Mouse (Mus musculus) forebrain, postnatal 0 days (tissue): Measurements from ENCODE around the gene Tnfrsf1a. TPM values are rescaled to one million over a fixed set of nuclear protein-coding genes. Genes with fewer than 3 reads are reported as not detected.

Experiments used
- ATAC-seq: fragments of 200-750 bp; cut with Nextera tagmentation; 2 replicates; pipeline ENCODE4 v1.8.0; 2017; ENCODE audit warnings: mild to moderate bottlenecking, moderate library complexity
- DNase-seq: peaks from one replicate; pipeline ENCODE4 v3.0.0-alpha.2; 2015
- H3K27ac ChIP-seq: fragments of 300-500 bp; sonication (generic); 2 replicates; pipeline ENCODE4 v1.5.1; 2014; ENCODE audit warnings: low read depth, mild to moderate bottlenecking, antibody characterized with exemption, low read length, moderate library complexity, mixed read lengths
- H3K27me3 ChIP-seq: fragments of 300-500 bp; sonication (generic); 2 replicates; pipeline ENCODE4 v1.6.1; 2014; ENCODE audit warnings: mild to moderate bottlenecking, low read length, mixed read lengths; ENCODE audit not compliant: insufficient read depth
- H3K36me3 ChIP-seq: fragments of 300-500 bp; sonication (generic); 2 replicates; pipeline ENCODE4 v1.6.1; 2014; ENCODE audit warnings: mild to moderate bottlenecking, moderate library complexity; ENCODE audit not compliant: insufficient read depth
- H3K4me1 ChIP-seq: fragments of 300-500 bp; sonication (generic); 2 replicates; pipeline ENCODE4 v1.6.1; 2014; ENCODE audit warnings: antibody characterized with exemption; ENCODE audit not compliant: insufficient read depth
- H3K4me2 ChIP-seq: fragments of 300-500 bp; sonication (generic); 2 replicates; pipeline ENCODE4 v1.6.1; 2014; ENCODE audit warnings: low read depth, mild to moderate bottlenecking, moderate library complexity
- H3K4me3 ChIP-seq: fragments of 300-500 bp; sonication (generic); 2 replicates; pipeline ENCODE4 v1.5.1; 2014; ENCODE audit warnings: low read depth, low read length, mixed read lengths
- H3K9ac ChIP-seq: fragments of 300-500 bp; sonication (generic); 2 replicates; pipeline ENCODE4 v1.6.1; 2014; ENCODE audit warnings: mild to moderate bottlenecking
- H3K9me3 ChIP-seq: fragments of 300-500 bp; sonication (generic); 2 replicates; pipeline ENCODE4 v1.6.1; 2016; ENCODE audit warnings: low read length
- CTCF ChIP-seq: sonication (generic); IDR thresholded peaks from 2 replicates; pipeline ENCODE4 v1.5.1; 2016; ENCODE audit warnings: antibody characterized with exemption, control low read depth, low read depth
- WGBS: fragments of 180-500 bp; shearing (Covaris S2); extraction: QIAGEN DNeasy Blood & Tissue Kit; methylation state at CpG from one replicate; pipeline ENCODE4 v1.1.7; 2014; 5-methylcytosine and 5-hydroxymethylcytosine counted together
- polyA plus RNA-seq: library from polyadenylated mRNA; unstranded; fragments of >200 nt; fragmentation: Nextera tagmentation; extraction: Ambion mirVana; gene quantifications from 2 replicates; pipeline ENCODE4 v1.2.1, GENCODE M21; 2015
- total RNA-seq: library from RNA; depleted of rRNA; stranded (reverse); fragments of >200 nt; gene quantifications from 2 replicates; pipeline ENCODE4 v1.2.3, GENCODE M21; 2014

Gene Tnfrsf1a
- total and polyA plus RNA-seq, 2 experiments from 2014 or later, result 12.1 to 13.2 TPM

DNA sequence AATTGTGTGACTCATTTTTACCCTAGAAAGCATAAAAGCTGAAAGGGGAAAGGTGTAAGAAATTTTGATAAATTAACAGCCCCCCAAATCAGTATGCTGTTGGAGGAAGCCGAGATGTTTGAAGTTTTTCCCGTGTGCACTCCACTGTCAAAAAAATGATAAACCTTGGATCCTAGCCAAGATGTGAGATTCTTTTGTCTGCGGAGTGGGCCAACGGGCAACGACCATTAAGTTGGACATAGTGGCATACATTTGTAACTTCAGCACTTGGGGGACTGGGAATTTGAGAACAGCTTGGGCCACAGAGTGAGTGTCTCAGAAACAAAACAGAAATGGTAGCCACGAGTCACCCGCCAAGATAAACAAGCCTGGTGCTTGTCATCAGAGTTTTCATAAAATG, 32.1 kb upstream of the Tnfrsf1a start:
- Histone ChIP-seq H3K9ac (no peak overlapping the region), H3K9me3 (no peaks in the 10 kb centered on the region), H3K4me1 (peaks cover 6% of the 10 kb centered on the region; the same call in 1 of the 2 replicates), H3K4me2 (no peak overlapping the region), H3K4me3 (no peak overlapping the region), H3K27ac (no peak overlapping the region), H3K27me3 (peaks cover 8% of the 10 kb centered on the region), H3K36me3 (no peaks in the 10 kb centered on the region)
- WGBS, result 49% methylated on average over 7 of the region's 7 CpGs
- ATAC-seq (no peak), DNase-seq (no peak)
- no peak for TF ChIP-seq CTCF

DNA sequence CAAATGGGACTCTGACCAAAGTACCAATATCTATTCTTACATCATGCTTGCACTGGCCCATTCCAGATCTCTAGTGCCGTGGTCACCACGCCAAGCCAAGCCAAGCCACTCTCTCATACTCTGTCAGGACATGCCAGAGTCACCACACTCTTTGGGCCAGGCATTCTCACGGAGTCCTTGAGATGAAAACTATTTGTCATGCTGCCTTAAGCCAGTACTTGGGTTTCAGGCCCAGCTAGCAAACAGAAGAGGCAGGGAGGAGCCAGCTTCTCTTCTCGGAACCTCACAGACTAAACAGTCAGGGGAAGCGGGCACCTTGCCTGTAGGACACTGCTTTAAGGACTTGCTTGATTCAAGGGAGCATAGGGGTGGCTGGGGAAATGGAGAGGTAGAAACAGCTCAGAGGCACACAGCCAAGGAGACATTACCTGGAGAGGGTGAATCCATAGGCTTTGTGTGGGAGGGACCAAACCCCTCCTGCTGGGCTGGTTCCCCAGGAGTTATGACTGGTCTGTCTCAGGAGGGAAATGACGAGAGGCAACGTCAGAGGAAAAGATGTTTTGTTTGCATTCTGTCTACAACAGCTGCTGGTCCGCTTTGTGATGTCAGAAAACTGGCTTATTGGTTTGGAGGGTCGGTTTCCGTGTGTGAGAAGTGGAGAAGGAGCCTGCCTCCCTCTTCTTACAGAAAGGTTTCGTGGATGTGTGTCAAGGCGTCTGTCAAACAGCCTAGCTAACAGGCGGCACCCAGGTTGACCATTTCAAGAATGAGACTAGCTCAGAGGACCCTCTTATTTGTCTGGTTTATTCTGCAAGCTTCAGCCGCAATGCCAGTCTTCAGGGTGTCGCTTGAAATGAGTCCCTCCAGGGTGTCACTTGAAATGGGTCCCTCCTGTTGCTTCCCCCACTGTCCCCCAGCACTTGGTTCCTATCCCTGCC, 29.9 kb upstream of the Tnfrsf1a start:
- H3K4me3 ChIP-seq, result no peak overlapping the region
- no peaks in the 10 kb centered on the region; the same call in 1 of the 2 replicates for H3K4me1 ChIP-seq
- H3K9ac ChIP-seq, result no peak overlapping the region
- no peak overlapping the region for H3K27ac ChIP-seq
- no peaks in the 10 kb centered on the region for H3K9me3 ChIP-seq
- TF ChIP-seq CTCF, result no peak
- H3K4me2 ChIP-seq, result no peak overlapping the region
- ATAC-seq (no peak), DNase-seq (no peak)
- no peaks in the 10 kb centered on the region for H3K36me3 ChIP-seq
- peaks cover 16% of the 10 kb centered on the region for H3K27me3 ChIP-seq
- 67% methylated on average over 15 of the region's 15 CpGs for WGBS

DNA sequence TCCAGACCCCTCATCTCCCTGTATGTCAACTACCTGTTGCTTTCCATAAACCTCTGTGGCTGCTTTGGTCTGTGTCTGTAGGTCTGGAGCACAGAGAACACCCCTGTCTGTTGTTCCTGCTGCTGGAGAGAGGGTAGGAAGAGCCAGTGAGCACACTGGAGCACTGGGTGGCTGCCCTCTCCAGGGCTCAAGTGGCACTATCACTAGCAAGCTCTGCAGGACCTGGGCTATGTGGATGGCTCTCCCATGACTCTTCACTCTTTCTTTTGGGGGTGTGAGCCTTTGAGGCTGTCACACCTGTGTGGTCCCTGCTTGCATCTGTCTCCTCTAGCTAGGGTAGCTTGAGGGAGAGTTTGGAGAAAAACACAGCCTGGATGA, 29.3 kb upstream of the Tnfrsf1a start:
- TF ChIP-seq CTCF, result no peak
- Histone ChIP-seq H3K4me3 (no peak overlapping the region), H3K27me3 (peaks cover 16% of the 10 kb centered on the region)

DNA sequence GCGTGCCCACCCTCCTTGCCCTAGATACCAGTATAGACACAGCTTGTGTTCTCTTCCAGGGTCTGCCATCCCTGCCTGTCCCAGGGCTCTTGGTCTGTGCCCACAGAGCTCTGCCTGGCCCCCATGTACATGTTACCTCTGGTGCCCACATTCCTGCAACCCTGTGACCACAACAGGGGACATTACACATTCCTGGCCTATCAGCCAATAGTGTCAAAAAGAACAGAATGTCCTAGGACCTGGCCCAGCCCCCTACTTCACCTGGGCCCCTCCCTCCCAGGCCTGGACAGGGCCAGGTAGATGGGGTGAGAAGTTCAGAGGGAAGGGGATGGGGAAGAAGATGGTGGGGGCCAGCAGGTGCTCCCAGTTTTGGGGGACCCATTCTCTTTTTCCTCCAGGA, 28.8 kb upstream of the Tnfrsf1a start, which contains the start of gene Scnn1a:
Gene Scnn1a, plus strand, starts transcription at position 337 of the 400 bp plus-strand sequence.
- H3K4me3 ChIP-seq, result no peak within 1 kb of the TSS
- H3K27me3 ChIP-seq, result peaks cover 16% of the 10 kb centered on the region
- no peak within 1 kb of the TSS for H3K27ac ChIP-seq
- no peaks in the 10 kb centered on the region for H3K4me1 ChIP-seq
- H3K4me2 ChIP-seq, result no peak within 1 kb of the TSS
- TF ChIP-seq CTCF, result no peak
- no peak for ATAC-seq
- H3K36me3 ChIP-seq, result no peaks in the 10 kb centered on the region
- no peak for DNase-seq
- H3K9me3 ChIP-seq, result no peaks in the 10 kb centered on the region
- H3K9ac ChIP-seq, result no peak within 1 kb of the TSS
- 60% methylated on average over 1 of the region's 1 CpGs for WGBS

More for the DNA sequence above, 29.3 kb upstream of the Tnfrsf1a start:
- Histone ChIP-seq H3K4me1 (no peaks in the 10 kb centered on the region), H3K9ac (no peak overlapping the region), H3K27ac (no peak overlapping the region), H3K4me2 (no peak overlapping the region), H3K9me3 (no peaks in the 10 kb centered on the region), H3K36me3 (no peaks in the 10 kb centered on the region)
- no peak for ATAC-seq
- no peak for DNase-seq

DNA sequence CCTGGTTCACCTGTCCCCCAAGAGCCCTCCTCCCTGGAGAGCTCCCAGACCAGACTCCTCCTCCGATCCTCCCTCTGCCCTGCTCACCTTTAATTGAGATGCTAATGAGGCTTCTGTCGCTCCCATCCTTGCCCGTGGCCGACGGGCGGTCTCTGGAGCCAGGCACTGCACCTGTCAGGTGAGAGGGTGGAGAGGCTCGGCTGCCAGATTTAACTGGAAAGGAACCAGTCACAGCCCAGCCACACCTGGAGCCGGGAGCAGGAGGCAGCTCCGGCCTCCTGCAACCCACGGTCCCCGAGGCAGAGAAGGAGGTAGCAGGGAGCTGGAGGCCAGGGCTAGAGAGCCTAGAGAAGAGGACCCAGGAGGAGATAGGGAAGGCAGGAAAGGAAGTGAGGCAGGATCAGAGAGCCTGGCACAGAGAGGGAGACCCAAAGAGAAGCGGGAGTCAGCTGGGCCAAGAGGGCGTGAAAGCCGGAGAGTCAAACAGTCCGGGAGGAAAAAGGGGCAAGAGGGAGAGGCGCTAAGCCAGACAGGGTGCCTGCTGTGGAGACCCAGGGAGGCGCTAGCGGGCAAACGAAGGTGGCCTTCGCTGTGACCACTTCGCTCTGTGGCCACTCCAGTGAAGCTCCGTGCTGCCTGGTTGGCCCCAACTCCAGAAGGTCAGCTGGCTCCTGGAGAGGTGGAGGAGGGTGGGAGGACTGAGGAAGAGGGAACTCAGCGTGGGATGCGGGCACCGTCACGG, 27.9 kb upstream of the Tnfrsf1a start:
- H3K4me1 ChIP-seq, result no peaks in the 10 kb centered on the region
- no peaks in the 10 kb centered on the region for H3K36me3 ChIP-seq
- no peak overlapping the region for H3K27ac ChIP-seq
- ATAC-seq (no peak), DNase-seq (no peak)
- H3K9me3 ChIP-seq, result no peaks in the 10 kb centered on the region
- H3K4me3 ChIP-seq, result no peak overlapping the region
- peaks cover 16% of the 10 kb centered on the region for H3K27me3 ChIP-seq
- H3K9ac ChIP-seq, result no peak overlapping the region
- no peak overlapping the region for H3K4me2 ChIP-seq
- WGBS, result 11% methylated on average over 26 of the region's 26 CpGs
- TF ChIP-seq CTCF, result no peak

DNA sequence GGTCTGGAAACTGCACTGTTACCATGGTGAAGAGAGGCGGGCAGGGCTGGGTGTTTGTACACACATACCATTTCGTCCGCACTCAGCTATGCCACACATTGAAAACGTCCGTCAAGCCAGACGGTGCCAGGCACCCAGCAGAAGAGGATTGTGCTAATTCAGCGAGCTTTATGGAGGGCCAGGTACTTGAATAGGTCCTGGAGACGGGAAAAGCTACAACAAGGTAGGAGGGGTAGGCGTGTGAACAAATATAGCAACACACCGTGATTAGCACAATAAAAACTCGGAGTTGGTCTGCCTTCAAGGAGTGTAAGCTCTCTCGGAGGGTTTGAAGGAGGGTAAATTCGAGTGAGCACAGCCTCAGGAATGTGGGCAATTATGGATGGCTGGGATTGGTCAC, 26.4 kb upstream of the Tnfrsf1a start:
- H3K36me3 ChIP-seq, result no peaks in the 10 kb centered on the region
- H3K9ac ChIP-seq, result no peak overlapping the region
- ATAC-seq, result peak; percentile 79
- H3K4me1 ChIP-seq, result no peaks in the 10 kb centered on the region
- no peak overlapping the region for H3K27ac ChIP-seq
- no peak overlapping the region for H3K4me2 ChIP-seq
- peaks cover 16% of the 10 kb centered on the region for H3K27me3 ChIP-seq
- no peaks in the 10 kb centered on the region for H3K9me3 ChIP-seq
- no peak overlapping the region for H3K4me3 ChIP-seq
- peak; percentile 41 for DNase-seq
- 32% methylated on average over 13 of the region's 13 CpGs for WGBS
- no peak for TF ChIP-seq CTCF

DNA sequence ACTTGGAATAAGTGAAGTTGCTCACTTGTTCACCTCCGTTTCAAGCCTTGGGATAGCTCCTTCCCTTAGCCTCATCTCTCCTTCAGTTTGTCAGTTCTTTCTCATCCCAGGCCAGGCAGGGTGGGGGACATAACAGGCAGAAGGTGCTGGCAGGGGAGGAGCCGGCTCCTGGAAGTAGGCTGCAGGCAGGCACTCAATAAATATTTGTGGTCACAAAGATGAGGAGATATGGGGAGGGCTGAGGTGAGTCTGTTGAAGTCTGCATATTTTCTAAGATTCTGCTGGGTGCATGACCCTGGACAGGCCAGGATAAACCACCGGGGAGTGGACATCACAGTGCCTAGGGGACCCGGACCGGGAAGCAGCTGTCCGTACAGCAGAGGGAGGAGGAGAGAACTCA, 25.6 kb upstream of the Tnfrsf1a start:
- Histone ChIP-seq H3K4me3 (no peak overlapping the region), H3K27ac (no peak overlapping the region), H3K27me3 (peaks cover 16% of the 10 kb centered on the region), H3K4me1 (no peaks in the 10 kb centered on the region), H3K9ac (no peak overlapping the region), H3K4me2 (no peak overlapping the region), H3K9me3 (no peaks in the 10 kb centered on the region), H3K36me3 (no peaks in the 10 kb centered on the region)
- no peak for TF ChIP-seq CTCF
- 72% methylated on average over 6 of the region's 6 CpGs for WGBS
- ATAC-seq, result no peak
- DNase-seq, result no peak
